Mouse (Mus musculus) c-Kit-negative CD71-positive TER-119-positive erythroid progenitor cells, embryonic 14.5 days (primary cell): Measurements from ENCODE around the gene Dnajc13.

Experiments used
- DNase-seq: peaks from one replicate; pipeline ENCODE4 v3.0.0-alpha.2; 2013; ENCODE audit warnings: low read depth, low spot score

Dnajc13 gene

DNA sequence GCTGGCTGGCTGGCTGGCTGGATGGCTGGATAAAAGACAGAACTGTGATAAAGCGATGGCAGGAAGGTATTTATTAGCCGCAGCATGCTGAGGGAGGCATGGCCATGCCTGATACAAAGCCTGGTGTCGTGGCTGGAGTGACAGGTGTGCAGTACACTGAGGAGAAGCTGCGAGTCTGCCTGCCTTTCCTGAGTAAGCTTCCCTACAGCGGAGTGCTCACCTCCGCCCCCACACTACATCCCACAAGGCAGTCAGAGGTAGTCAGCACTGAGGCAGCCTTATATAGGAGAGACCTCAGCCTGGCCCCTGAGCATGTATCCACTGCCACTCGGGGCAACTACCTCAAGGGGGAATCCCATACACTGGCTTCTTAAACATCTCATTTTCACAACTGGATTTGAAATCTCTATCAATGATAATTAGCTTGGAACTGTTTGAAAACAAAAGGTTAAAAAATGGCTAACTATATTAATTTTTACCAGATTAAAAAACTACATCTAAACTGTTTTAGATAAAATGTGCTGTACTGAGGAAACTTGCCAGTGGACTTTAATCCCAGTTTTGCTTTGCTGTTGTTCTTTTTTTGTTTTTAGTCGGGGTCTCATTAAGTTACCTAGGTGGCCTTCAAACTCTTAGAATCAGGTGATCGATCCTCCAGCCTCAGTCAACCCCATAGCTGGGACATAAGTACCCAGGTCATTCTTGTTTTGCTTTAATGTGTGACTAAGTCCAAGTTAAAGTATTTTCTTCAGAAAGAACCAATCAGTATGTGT is 8.1 kb downstream of the Dnajc13 start:
- DNase-seq, result no peak

DNA sequence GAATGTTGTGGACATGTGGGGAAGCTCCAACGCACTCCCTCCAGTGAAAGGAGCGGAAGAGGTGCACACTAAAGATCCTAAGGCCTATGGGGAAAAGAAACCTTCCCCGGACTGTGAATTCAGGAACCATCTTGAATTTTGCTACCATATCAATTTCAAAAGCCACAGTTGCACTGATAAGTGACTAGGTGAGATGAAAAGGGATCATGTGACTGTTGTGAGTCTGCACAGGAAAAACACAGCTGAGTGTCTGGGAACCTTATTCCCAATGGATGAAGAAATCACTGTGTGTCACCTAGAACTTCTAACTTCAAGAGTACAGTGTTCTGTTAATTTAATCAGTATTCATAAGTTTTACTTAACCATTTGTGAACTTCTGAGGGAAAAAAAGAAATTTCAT is 10.1 kb downstream of the Dnajc13 start:
- DNase-seq, result no peak

DNA sequence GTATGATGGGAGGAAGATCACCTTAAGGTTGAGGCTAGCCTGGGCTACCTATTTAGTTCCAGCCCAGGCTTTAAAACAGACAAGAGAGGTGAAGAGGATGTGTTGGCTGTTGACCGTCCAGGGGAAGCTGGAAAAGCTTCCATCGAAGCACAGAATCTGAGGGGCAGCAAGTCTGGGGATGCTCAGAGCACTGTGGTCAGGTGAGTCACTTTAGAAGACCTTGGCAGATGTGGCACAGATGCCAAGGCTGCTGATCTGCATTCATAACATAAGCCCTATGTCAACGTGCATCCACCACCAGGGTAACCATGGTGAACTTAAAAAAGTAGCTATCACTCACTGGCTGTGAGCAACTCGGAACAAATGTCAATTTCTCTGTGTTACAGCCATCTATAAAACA is 11.0 kb downstream of the Dnajc13 start:
- no peak for DNase-seq

DNA sequence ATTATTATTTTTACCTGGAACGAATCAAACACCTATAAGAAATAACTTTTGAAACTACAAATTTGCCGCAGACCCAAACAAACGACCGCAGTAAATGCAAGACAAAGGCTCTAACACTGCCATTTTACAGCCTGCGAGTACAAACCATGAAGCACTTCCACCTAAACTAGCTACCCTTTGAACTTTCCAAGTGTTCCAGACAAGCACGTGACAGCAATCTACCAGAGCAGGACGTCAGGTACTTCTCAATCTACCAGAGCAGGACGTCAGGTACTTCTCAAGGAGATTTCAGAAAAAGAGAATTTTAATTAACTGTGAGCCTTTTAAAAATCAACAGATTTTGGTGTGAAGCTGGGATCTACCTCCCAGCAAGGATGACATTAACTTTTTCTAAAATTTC is 11.6 kb downstream of the Dnajc13 start:
- no peak for DNase-seq

DNA sequence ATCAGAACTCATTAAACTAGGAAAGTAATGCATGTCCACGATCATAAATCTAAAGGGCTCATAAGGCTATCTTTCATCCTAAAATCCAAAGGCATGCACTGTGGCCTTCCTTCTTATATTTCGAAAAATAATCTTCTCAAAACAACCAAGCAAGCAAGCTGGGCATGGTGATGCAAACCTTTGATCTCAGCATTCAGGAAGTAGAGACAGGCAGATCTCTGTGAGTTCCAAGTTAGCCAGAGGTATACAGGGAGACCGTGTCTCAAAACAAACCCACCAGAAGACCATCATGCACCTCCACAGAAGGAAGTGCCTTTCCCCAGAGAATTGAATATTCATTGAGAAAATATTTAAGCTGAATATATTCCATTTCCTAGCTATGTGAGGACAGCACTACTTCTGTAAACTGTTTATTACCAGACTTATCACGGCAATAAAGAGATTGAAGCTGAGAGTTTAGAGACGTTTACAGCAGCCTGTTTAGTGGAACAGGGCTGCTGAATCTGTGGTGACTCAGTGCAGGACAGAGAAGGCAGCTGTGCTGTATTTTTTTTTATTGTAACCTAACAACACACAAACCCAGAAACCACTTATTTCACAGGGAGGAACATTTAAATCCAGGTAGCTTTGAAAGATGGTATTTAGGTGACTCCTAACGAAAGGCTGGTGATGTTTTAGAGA is 15.3 kb downstream of the Dnajc13 start:
- DNase-seq, result no peak

DNA sequence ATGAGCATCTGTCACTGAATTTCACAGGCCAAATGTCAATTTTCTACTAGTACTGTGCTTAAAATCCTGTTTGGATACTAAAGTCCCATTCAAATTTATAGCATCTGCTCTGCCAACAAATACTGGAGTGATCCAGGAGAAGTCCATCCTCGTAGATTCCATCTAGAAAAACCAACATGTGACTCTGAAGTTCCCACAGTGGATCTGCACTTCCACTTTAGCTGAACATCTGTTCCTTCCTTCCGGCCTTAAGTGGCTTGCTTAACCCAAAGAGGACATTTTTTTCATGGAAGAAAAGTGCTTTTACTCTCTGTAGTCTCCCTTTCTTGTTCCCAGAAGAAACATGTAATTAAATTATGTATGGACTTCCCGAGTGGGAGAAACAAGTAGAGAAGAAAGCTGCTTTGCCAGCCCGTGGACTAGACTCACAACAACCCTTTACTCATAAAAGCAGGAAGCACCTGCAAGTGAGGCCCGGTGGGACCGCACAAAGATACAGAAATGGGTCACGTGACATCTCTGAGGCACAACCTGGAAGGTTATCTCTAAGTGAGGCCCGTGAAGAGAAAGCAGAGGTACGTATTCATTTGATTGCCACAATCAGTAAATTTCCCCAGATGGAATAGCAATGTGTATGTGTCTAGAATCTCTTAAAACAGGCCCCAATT is 18.8 kb downstream of the Dnajc13 start:
- no peak for DNase-seq

DNA sequence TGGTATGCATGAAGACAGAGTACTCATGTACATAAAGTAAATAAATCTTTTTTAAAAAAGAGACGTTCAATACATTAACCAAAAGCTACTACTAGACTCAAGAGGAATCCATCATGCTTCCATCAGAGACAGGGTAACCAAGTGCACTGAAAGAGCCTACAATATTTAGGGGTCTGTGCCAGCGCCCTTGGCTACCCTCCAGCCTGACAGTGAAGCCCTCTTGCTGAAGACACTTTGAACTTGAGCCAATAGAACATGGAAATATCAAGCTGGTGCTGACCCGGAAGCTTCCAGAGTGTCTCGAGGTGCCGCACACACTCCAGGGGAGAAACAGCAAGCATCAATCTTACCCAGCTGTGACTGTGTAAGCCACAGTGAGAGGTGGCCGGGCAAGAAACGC is 22.6 kb downstream of the Dnajc13 start:
- no peak for DNase-seq

DNA sequence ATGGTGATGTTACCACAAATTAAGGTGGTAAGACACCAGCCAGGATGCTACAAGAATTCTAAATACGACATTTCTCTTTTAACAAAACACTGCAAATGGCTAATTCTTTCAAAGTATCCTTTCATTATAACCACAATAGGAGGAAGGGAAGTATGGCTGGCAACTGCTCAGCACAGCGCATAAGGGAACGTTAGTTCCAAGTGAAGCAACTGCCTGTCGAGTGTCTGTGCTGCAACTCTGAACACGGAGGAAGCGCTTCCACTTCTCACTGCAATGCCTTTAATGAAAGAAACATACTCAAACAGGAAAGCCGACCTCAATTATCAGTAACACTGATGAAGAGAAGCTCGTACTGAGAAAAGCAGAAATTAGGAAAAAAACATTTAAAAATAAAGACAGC is 23.7 kb downstream of the Dnajc13 start:
- no peak for DNase-seq

DNA sequence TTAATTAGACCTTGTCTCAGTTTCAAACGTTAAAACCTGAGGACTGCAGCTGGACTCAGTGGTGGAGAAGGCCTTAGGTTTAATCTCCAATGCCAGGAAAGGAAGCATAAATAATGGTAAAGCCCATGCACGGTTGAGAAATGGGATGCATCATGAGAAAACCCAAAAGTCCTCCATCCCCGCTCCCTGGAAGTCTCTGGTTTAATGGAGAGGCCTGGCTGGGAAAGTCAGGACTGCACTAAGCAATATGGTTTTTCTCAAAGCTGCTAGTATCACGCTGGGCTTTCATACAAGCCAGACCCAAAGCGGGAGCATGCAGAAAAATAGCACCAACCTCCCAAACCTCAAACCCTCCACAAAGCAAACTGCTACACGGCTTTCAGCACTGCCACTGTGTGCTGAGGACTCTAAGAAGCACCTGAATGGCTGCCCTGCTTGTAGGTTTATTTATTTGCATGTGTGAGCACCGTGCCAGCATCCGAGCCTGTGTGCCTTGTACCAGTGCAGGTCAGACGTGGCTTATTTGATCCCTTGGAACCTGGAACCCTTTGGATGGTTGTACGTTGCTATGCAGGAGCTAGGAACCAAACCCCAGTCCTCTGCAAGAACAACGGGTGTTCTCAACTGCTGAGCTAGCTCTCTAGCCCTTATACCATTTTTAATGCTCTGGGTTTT is 26.3 kb downstream of the Dnajc13 start:
- DNase-seq, result no peak

DNA sequence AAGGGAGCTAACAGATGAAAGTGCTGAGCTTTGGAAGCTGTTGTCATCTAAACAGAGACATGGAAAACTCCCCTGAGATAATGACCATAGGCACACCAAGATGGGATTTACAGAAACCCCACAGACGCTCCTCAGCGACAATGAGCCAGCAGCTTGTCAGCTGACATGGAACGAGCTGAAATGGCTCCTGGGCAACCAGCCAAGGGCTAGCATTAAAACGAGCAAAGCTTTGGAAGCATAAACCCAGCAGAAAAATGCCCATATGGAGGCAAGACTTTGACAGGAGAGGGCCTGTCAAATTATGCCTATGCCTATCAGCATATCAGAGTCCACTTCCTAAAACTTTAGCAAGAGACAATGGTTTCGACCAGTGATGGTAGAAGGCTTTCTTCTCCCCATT is 27.0 kb downstream of the Dnajc13 start:
- DNase-seq, result no peak

DNA sequence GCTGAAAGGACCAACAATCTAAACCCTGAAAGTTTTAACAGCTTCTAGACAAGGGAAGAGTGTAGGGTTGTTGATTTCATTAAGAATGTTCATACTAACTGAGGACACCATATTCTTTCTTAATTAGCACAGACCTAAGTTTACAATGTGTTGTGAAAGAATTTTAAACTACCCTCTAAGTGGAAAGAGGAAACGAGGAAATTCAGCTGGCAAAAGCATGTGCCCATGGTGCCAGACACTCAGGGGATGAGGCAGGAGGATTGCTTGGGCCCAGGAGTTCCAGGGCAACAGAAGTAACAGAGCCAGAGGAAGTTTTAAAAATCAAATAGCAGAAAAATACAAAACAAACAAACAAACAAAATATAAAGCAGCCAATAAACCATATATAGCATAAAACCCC is 28.9 kb downstream of the Dnajc13 start:
- DNase-seq, result no peak

DNA sequence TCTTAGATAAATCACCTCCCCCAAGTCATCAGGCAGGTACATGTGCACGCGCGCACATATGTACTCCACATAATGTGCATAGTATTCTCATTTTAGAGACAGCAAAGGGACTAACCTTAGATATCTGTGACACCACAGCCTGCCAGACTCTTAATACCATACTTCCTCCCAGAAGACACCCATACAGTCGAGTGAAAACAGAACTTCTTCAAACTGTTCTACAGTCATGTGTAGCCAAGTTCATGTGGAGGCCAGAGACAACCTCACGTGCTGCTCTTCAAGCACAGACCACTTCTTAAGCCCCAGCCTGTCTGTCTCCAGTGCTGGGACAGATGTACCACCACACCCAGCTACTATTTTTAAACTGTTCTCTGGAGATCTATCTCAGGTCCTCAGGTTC is 29.7 kb downstream of the Dnajc13 start:
- DNase-seq, result no peak

DNA sequence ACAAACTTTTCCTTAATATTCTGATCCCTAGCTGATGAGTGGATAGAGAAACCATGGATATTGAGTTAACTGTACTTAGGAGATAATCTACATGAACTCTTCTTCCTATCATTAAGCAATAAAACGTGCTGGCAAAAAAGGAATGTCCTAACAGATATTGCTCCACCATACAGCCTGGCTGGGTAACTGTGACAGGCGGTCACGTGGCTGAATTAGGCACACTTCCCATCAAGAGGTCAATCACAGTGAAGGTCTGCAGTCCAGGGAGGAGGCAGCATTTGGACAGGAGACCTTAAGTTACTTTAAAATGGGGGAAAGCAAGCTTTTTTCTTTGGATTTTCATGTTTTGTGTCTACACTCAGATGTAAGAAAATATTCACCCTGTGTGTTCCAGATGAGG is 30.7 kb downstream of the Dnajc13 start:
- no peak for DNase-seq

DNA sequence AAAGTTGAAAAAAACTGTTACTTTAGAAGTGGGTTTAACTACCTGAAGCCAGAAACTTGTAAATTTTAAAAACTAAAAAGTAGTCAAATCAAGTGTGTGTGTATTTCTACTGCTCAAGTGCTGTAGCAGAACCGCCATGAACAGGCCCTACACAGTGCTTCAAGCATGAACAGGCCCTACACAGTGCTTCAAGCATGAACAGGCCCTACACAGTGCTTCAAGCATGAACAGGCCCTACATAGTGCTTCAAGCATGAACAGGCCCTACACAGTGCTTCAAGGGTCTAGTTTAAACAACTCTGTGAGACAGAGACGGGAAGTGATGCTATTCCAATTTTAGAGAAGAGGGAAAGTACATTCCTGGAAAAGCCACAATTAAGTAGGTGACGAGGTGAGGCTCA is 51.3 kb downstream of the Dnajc13 start:
- DNase-seq, result no peak

DNA sequence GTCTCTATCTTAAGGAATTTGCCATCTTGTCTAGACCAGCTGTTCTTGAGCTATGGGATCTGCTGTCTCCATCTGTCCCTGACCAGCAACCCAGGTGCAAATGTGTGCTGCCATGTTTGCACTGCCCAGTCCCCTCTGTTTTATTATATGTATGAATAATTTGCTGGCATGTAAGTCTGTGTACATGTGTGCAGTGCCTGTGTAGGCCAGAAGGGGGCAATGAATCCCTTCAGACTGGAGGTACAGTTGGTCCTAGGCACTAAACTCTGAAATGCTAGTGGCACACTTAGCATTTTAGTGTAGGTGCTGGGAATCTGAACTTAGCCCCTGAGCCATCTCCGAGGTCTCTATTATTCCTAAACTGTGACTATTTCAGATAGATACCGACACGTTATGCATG is 58.9 kb downstream of the Dnajc13 start:
- DNase-seq, result peak; percentile 4

DNA sequence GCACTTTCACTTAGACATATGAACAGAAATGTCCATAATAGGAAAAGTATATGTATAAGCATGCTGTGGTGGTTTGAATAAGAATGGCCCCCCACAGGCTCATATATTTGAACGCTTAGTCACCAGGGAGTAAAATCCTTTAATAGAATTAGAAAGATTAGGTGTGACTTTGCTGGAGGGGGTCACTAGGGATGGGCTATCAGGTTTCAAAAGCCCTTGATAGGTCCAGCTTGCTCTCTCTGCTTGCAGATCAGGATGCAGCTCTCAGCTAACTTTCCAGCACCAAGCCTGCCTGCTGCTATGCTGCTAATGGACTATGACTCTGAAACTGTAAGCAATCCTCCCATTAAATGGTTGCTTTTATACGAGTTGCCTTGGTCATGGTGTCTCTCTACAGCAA is 68.2 kb downstream of the Dnajc13 start:
- no peak for DNase-seq

DNA sequence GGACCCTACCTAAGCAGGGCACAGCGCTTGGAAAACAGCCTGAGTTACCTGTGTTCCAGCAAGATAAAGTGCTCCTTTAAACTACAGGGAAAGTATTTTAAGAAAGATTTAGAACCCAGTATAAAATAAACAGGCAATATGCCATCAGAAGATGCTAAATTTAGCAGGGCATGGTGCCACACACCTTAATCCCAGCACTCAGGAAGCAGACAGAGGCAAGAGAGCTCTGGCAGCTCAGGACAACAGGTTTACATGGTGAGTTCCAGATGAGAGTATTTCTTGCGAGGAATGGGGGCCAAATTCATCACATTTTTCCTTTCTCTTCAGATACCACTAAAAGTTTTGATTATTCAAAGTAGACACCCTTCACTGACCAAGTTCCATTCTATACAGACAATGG is 68.8 kb downstream of the Dnajc13 start:
- DNase-seq, result no peak

DNA sequence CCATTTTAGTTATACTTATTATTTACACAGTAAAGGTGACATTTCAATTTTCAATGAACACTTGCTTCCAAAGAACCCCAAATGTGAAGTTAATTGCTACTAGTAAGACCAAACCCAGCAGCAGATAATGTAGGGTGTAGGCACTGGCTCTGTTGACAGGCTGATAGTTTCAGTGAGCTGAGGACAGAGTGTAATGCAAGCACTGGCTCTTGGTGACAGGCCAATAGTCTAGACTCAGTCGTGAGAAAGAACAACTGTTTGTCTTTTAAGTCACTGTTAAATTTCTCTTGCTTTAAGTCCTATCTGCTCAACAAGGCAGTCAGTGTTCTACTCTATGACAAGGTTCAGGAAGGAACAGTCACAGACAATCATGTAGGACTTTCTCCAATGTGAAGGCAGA is 69.4 kb downstream of the Dnajc13 start:
- DNase-seq, result no peak

DNA sequence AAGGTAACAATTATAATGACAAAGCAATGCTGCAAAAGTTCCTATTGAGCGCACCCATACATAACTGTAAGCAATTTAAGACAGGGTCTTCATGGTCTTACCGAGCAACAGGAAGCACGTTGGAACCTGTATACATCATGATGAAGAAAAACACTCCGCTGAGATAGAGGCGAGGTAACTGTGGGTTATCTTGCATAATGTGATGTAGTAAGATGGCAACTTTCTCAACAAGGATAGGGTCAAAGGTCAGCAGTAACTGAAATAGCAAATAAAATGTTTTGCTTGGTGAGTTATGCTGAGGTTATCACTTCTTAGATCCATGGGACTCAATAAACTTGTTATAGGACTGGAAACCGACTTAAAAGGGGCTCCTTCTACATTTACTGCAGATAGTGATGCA is 70.2 kb downstream of the Dnajc13 start:
- DNase-seq, result no peak

DNA sequence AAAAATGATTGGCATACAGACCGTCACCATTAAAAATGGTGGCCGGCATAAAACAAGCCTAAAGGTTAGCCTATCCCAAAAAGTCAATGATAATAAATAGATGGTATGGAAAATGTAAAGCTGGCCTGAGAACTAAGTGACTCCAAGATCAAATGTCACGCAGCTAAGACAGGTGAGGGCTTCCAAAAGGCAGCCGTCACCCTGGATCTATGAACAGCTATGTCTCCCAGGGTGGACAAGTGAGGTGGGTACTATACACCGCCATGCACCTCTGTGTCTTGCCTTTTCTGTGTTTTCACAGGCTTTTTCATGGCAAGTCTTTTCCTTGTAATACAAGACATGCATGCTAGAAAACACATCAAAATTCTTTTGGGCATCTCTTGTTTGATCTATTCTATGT is 73.1 kb downstream of the Dnajc13 start:
- DNase-seq, result no peak

DNA sequence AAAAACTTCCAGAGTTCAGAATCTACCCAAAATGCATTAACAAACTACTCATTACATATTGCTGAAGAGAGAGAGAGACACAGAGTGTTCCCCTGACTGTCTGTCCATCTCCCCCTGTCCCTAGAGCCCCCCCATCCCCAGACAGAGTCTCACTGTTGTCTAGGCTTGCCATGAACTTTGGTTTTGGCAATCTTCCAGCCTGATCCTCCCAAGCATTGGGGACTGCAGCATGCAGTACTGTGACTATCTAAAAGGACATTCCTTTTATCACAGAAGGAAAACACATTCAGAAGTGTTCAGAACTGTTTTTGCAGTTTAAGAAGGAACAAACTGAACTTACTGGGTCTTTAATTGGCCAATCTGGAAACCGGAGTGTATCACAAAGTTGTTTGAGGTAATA is 74.0 kb downstream of the Dnajc13 start:
- DNase-seq, result no peak

DNA sequence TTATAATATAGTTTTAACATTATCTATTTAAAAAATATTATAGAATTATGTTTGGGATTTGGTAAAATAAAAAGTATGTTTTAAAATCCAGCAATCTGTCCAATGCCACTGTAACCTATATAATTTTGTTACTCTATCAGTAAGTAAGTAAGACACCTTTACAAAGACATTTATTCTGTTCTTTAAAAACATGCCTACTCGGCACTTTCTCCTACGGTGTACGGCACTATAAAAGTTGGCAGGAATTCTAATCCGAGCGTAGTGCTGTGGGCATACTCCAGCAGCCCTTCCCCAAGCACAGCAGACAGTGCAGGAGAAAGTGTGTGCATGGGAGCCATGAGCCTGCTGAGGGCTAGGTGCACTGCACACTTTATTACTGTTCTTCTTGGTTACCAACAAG is 75.7 kb downstream of the Dnajc13 start:
- no peak for DNase-seq
